Mouse (Mus musculus) midbrain, embryonic 15.5 days (tissue): ENCODE results near the gene Olfr5. TPM values are rescaled to one million over a fixed set of nuclear protein-coding genes. Genes with fewer than 3 reads are reported as not detected.
"Not testable (repeated sequence)": the region's sequence is repeated elsewhere in the genome, so short reads cannot be mapped to it uniquely, and the experiment has no call there.

Source experiments
- ATAC-seq: fragments of 200-750 bp; cut with Nextera tagmentation; replicated peaks from 2 replicates; pipeline ENCODE4 v1.8.0; 2017; ENCODE audit warnings: moderate TSS enrichment
- H3K27ac ChIP-seq: fragments of 300-500 bp; sonication (generic); 2 replicates; pipeline ENCODE4 v1.5.1; 2015; ENCODE audit warnings: mild to moderate bottlenecking, inconsistent platforms
- H3K27me3 ChIP-seq: fragments of 300-500 bp; sonication (generic); replicated peaks from 2 replicates; pipeline ENCODE4 v1.6.1; 2015; ENCODE audit warnings: inconsistent platforms
- H3K36me3 ChIP-seq: fragments of 300-500 bp; sonication (generic); replicated peaks from 2 replicates; pipeline ENCODE4 v1.6.1; 2015; ENCODE audit warnings: inconsistent platforms
- H3K4me1 ChIP-seq: fragments of 300-500 bp; sonication (generic); 2 replicates; pipeline ENCODE4 v1.6.1; 2015; ENCODE audit warnings: inconsistent platforms
- H3K4me2 ChIP-seq: fragments of 300-500 bp; sonication (generic); 2 replicates; pipeline ENCODE4 v1.6.1; 2015; ENCODE audit warnings: inconsistent platforms, mild to moderate bottlenecking, moderate library complexity
- H3K4me3 ChIP-seq: fragments of 300-500 bp; sonication (generic); 2 replicates; pipeline ENCODE4 v1.5.1; 2015; ENCODE audit warnings: mild to moderate bottlenecking, inconsistent platforms
- H3K9ac ChIP-seq: fragments of 300-500 bp; sonication (generic); 2 replicates; pipeline ENCODE4 v1.6.1; 2015; ENCODE audit warnings: mild to moderate bottlenecking, inconsistent platforms
- H3K9me3 ChIP-seq: fragments of 300-500 bp; sonication (generic); 2 replicates; pipeline ENCODE4 v1.6.1; 2016; ENCODE audit warnings: inconsistent platforms
- WGBS: fragments of 180-500 bp; shearing (Covaris S2); methylation state at CpG from one replicate; pipeline ENCODE4 v1.1.7; 2015; ENCODE audit warnings: mixed read lengths; 5-methylcytosine and 5-hydroxymethylcytosine counted together
- polyA plus RNA-seq: library from polyadenylated mRNA; unstranded; fragments of >200 nt; fragmentation: Nextera tagmentation; extraction: Ambion mirVana; gene quantifications from 2 replicates; pipeline ENCODE4 v1.2.1, GENCODE M21; 2015

Olfr5 gene
- polyA plus RNA-seq: not detected in 2 replicates

DNA sequence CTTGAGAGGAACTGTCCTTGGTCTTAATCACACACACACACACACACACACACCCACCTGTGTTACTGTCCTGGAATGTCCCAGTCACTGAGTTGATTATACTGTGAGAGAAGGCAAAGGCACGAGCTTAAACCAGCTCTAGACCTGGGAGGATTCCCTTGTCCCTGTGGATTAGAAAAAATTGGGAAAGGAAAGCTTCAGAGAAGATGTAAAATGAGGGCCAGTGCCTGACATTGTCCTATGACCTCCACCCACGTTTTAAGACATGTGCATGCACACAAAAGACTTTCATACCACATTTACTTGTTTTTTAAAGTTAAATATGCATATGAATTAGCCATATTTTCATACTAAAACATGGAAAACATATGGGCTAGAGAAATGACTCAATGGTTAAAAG, at the start of gene Olfr5:
Gene Olfr5 (minus strand): TSS at position 101 of the 400 bp plus-strand sequence.
- no peaks in the 10 kb centered on the region for H3K27me3 ChIP-seq
- no peak for ATAC-seq
- no peak within 1 kb of the TSS for H3K27ac ChIP-seq
- WGBS: 36% methylated on average over 2 of the region's 2 CpGs
- H3K9ac ChIP-seq: no peak within 1 kb of the TSS
- H3K4me2 ChIP-seq: no peak within 1 kb of the TSS
- H3K4me3 ChIP-seq: no peak within 1 kb of the TSS
- H3K9me3 ChIP-seq: no peaks in the 10 kb centered on the region
- H3K4me1 ChIP-seq: no peaks in the 10 kb centered on the region
- H3K36me3 ChIP-seq: no peaks in the 10 kb centered on the region

DNA sequence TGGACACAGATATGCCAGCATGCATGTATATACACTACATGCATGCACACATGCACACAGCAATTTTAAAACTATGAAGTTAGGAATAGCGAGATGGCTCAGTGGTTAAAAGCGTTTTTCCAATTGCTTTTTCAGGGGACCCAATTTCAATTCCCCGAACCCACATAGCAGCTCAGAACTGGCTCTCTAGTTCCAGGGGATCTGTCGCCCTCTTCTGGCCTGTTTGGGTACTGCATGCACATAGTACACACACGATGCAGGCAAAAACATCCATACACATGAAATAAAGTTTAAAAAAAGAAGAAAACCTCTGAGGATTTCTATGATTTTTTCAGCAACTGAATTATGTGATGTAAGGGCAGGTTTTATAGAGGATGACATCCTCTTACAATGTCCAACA, 39.4 kb upstream of the Olfr5 start:
- no peaks in the 10 kb centered on the region for H3K36me3 ChIP-seq
- ATAC-seq: no peak
- WGBS: 66% methylated on average over 5 of the region's 5 CpGs

DNA sequence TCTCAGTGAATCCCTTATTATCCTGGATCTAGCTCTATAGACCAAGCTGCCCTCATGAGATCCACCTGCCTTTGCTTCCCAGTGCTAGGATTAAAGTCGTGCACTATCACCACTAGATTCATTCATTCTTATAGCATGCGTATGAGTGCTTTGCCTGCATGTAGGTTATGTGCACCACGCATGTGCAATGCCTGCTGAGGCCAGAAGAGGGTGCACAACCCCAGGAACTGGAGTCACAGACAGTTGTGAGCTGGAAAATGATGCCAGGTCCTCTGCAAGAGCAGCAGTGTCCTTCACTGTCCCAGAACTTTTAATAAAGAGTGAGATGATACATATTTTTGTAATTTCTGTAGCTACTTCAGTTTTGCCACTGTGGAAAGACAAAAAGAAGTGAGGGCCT, 38.3 kb upstream of the Olfr5 start:
- H3K9ac ChIP-seq: no peak overlapping the region
- ATAC-seq: no peak
- no peaks in the 10 kb centered on the region for H3K4me1 ChIP-seq
- 64% methylated on average over 3 of the region's 3 CpGs for WGBS
- no peak overlapping the region for H3K27ac ChIP-seq
- H3K9me3 ChIP-seq: no peaks in the 10 kb centered on the region
- H3K27me3 ChIP-seq: no peaks in the 10 kb centered on the region
- no peaks in the 10 kb centered on the region for H3K36me3 ChIP-seq
- no peak overlapping the region for H3K4me2 ChIP-seq
- H3K4me3 ChIP-seq: no peak overlapping the region

More for the DNA sequence above, 39.4 kb upstream of the Olfr5 start:
- Histone ChIP-seq H3K4me1 (no peaks in the 10 kb centered on the region), H3K27ac (no peak overlapping the region), H3K9me3 (no peaks in the 10 kb centered on the region), H3K4me3 (no peak overlapping the region), H3K9ac (no peak overlapping the region), H3K4me2 (no peak overlapping the region), H3K27me3 (no peaks in the 10 kb centered on the region)

DNA sequence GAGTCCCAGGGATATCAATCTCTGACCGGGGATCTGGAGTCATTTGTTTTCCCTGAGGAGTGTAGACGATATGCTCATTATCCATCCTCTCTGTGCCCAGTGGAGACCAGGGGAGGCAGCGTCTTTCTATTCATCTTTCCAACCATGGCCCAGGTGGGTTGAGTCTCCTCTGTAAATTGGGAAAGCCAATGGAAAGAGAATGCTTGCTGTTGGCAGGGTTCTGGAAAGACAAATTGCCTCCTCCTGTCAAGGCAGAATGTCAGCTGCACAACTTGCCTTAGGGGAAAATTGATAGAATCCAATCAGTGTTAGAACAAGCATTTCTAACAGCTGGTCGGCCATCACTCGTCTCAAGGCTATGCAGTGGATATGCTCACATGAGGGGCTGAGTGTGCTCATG, 36.1 kb upstream of the Olfr5 start, which contains the start of gene Olfr1349:
Gene Olfr1349 (minus strand): TSS at position 101 of the 400 bp plus-strand sequence.
- 79% methylated on average over 5 of the region's 5 CpGs for WGBS
- Histone ChIP-seq H3K27ac (no peak within 1 kb of the TSS), H3K9ac (no peak within 1 kb of the TSS), H3K4me1 (no peaks in the 10 kb centered on the region), H3K27me3 (no peaks in the 10 kb centered on the region), H3K4me2 (no peak within 1 kb of the TSS), H3K4me3 (no peak within 1 kb of the TSS), H3K36me3 (no peaks in the 10 kb centered on the region), H3K9me3 (no peaks in the 10 kb centered on the region)
- no peak for ATAC-seq

DNA sequence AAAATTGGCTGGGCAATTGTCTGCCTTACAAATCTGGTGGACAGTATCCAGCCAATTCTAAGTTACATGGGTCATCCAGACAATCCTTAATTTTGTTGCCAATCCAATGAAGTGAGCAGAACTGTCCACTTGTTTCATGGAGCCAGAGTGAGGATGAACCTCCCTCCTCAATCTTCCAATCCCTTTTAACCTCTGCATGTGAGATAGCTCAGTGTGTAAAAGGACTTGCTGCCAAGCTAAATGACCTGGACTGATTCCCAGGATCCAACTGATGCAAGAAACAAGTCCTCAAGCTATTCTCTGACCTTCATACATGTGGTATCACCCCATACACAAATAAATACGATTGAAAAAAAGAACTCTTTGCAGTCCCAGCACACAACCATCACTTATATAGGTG, 34.9 kb upstream of the Olfr5 start:
- no peak overlapping the region for H3K4me2 ChIP-seq
- H3K4me3 ChIP-seq: no peak overlapping the region
- no peaks in the 10 kb centered on the region for H3K36me3 ChIP-seq
- no peaks in the 10 kb centered on the region for H3K4me1 ChIP-seq
- WGBS: 28% methylated on average over 1 of the region's 1 CpGs
- no peaks in the 10 kb centered on the region for H3K27me3 ChIP-seq
- ATAC-seq: no peak
- no peak overlapping the region for H3K9ac ChIP-seq
- no peaks in the 10 kb centered on the region for H3K9me3 ChIP-seq
- H3K27ac ChIP-seq: no peak overlapping the region

DNA sequence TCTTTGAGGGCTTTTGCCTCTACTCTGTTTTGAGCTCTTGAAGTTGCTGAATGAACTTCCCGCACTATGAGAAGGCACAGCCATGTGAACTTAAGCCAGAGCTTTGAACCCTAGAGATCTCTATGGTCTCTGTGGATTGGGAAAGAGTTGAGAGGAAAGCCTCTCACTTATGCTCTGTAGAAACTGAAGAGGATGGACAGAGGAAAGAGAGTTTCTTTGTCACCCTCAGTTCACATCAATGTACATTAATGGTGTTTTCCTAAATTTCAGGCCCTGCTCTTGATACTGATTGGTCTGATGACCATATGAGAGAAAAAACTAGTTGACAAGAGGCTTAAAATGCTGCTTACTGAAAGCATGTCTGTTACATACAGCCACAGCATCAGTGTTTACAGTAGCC, 21.9 kb upstream of the Olfr5 start, which contains the start of gene Olfr1348:
Gene Olfr1348 (minus strand): TSS at position 101 of the 400 bp plus-strand sequence.
- no peaks in the 10 kb centered on the region for H3K27me3 ChIP-seq
- WGBS: 92% methylated on average over 1 of the region's 1 CpGs
- no peak within 1 kb of the TSS for H3K4me3 ChIP-seq
- no peak within 1 kb of the TSS for H3K27ac ChIP-seq
- H3K4me2 ChIP-seq: no peak within 1 kb of the TSS
- H3K4me1 ChIP-seq: no peaks in the 10 kb centered on the region
- H3K36me3 ChIP-seq: no peaks in the 10 kb centered on the region
- H3K9me3 ChIP-seq: no peaks in the 10 kb centered on the region
- no peak within 1 kb of the TSS for H3K9ac ChIP-seq
- ATAC-seq: no peak

DNA sequence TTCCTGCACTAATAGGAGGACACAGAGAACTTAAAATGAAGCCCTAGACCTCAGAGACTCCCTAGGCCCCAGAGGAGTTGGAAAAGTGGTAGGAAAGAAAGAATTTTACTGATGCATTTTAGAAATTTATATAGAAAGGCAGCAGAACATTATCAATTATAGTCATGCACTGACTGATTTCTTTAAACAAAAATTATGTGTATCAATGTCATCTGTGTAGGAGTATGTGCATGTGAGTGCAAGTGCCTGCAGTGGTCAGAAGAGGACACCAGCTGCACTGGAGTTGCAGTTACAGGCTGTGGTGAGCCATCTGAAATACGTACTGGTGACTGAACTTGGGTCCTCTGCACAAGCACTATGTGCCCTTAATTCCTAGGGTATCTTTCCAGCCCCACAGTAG, 12.9 kb upstream of the Olfr5 start, which contains the start of gene Olfr1347:
Gene Olfr1347 (minus strand): TSS at position 101 of the 400 bp plus-strand sequence.
- 58% methylated on average over 1 of the region's 1 CpGs for WGBS
- no peak for ATAC-seq

DNA sequence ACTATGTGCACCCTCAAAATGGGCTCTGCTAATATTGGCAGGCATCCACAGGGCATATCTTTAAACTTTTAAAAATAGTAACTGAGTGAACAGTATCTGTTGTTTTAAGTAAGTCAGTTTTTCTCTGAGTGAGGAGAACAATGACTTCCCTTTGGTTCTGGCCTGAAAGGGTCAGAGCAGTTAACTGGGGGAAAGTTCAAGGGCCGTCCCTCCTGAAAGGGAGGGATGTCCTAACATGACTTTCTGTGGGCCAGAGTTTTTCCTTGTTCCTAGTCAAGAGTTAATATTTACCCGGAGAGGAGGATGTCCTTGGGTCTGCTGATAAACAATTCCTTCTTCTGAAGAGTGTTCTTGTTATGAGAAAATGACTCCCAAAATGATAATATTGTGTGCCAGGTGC, 9.1 kb downstream of the Olfr5 start:
- H3K4me2 ChIP-seq, H3K4me3 ChIP-seq, H3K4me1 ChIP-seq, H3K36me3 ChIP-seq, H3K27me3 ChIP-seq, H3K9ac ChIP-seq, H3K27ac ChIP-seq, H3K9me3 ChIP-seq, ATAC-seq: not testable (repeated sequence)
- 82% methylated on average over 2 of the region's 2 CpGs for WGBS

More for the DNA sequence above, 12.9 kb upstream of the Olfr5 start, which contains the start of gene Olfr1347:
- Histone ChIP-seq H3K4me3 (no peak within 1 kb of the TSS), H3K9me3 (no peaks in the 10 kb centered on the region; the same call in 1 of the 2 replicates), H3K4me2 (no peak within 1 kb of the TSS), H3K27ac (no peak within 1 kb of the TSS), H3K36me3 (no peaks in the 10 kb centered on the region), H3K27me3 (no peaks in the 10 kb centered on the region), H3K9ac (no peak within 1 kb of the TSS), H3K4me1 (no peaks in the 10 kb centered on the region)

DNA sequence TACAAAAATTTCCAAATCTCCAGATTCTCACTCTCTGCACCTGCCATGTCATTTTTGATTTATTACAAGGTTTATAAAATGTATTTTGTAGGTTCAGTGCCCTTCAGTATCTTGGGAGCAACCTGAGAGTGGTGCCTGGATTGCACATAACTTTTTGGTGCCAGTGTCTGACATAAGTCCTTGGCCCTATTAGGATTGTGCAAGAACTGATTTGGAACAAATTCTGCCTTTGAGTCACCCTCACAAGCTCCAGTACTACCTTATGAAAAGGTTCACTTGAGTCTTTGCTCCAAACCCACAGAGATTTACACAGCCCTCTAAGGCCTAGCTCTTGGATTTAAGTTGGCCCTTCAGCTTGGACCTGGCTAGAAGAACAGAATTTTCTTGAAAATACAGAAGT, 19.8 kb downstream of the Olfr5 start, which contains the start of gene Olfr1346:
Gene Olfr1346 (plus strand): TSS at position 151 of the 400 bp plus-strand sequence.
- H3K4me3 ChIP-seq: no peak within 1 kb of the TSS
- no peak within 1 kb of the TSS for H3K4me2 ChIP-seq
- H3K27ac ChIP-seq: no peak within 1 kb of the TSS
- no peaks in the 10 kb centered on the region for H3K36me3 ChIP-seq
- no peaks in the 10 kb centered on the region for H3K9me3 ChIP-seq
- H3K9ac ChIP-seq: no peak within 1 kb of the TSS
- H3K4me1 ChIP-seq: no peaks in the 10 kb centered on the region
- no peak for ATAC-seq
- no peaks in the 10 kb centered on the region for H3K27me3 ChIP-seq

DNA sequence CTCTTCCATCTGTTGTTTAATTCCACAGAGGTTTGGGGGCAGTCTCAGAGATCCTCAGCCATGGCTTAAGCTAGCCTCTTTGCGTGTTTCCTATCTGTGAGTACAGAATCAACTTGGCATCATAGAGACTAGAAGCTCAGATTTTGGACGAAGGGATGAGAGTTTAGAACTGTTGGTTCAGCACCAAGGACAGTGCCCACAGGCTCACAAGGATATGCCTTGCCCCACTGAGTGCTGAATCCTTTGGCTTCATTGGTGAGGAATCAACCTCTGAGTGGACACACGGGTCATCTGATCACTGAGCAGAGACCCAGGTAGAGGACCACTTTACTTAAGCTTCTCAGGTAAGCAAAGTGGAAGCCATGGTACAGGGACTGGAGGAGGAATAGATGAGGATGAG, 30.3 kb downstream of the Olfr5 start:
- 40% methylated on average over 3 of the region's 3 CpGs for WGBS
- Histone ChIP-seq H3K27ac (no peak overlapping the region), H3K9me3 (no peaks in the 10 kb centered on the region), H3K27me3 (no peaks in the 10 kb centered on the region), H3K4me3 (no peak overlapping the region), H3K9ac (no peak overlapping the region), H3K36me3 (no peaks in the 10 kb centered on the region), H3K4me1 (no peaks in the 10 kb centered on the region), H3K4me2 (no peak overlapping the region)
- no peak for ATAC-seq

DNA sequence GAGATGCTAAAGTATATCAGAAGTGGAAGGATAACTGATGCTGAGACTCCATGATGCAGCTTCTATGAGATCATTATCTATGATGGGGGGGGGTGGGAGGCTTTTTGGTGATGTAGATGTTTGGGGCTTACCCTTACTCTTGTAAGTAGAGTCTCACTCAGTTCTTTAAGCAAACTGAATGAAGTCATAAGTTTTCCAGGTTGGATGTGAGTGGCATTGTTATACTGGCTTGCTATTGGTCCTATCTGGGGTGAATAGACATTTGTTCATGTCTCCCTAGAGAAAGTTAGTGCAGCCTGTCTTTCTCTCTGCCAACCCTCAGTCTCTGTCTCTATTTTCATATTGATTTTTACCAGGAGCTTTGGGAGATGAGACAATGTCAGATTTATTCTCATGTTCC, 30.9 kb downstream of the Olfr5 start, which contains the start of gene Olfr1336:
Gene Olfr1336 (plus strand): TSS at position 301 of the 400 bp plus-strand sequence.
- Histone ChIP-seq H3K4me3 (no peak within 1 kb of the TSS), H3K36me3 (no peaks in the 10 kb centered on the region), H3K27me3 (no peaks in the 10 kb centered on the region), H3K27ac (no peak within 1 kb of the TSS), H3K4me2 (no peak within 1 kb of the TSS), H3K9me3 (no peaks in the 10 kb centered on the region), H3K9ac (no peak within 1 kb of the TSS), H3K4me1 (no peaks in the 10 kb centered on the region)
- no peak for ATAC-seq

DNA sequence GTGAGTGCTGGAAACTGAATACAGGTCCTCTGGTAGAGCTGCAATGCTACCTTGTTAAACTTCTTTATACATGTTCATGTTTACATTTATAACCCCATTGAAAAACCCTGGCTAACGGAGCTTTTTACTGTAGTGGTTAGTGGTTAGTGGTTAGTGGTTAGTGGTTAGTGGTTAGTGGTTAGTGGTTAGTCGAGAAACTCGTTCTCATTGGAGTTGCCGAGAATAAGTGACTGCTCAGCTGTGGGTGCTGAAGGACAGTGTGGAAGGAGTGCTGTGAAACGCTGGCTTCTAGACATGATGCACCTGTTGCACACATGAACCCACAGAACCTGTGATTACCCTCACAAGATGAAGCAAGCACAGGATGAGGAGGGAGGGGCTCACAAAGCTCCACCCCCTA, 39.0 kb downstream of the Olfr5 start:
- ATAC-seq: no peak
- Histone ChIP-seq H3K27ac (no peak overlapping the region), H3K4me3 (no peak overlapping the region), H3K27me3 (no peaks in the 10 kb centered on the region), H3K4me1 (no peaks in the 10 kb centered on the region), H3K9me3 (no peaks in the 10 kb centered on the region), H3K4me2 (no peak overlapping the region), H3K9ac (no peak overlapping the region), H3K36me3 (no peaks in the 10 kb centered on the region)
- 88% methylated on average over 5 of the region's 5 CpGs for WGBS

DNA sequence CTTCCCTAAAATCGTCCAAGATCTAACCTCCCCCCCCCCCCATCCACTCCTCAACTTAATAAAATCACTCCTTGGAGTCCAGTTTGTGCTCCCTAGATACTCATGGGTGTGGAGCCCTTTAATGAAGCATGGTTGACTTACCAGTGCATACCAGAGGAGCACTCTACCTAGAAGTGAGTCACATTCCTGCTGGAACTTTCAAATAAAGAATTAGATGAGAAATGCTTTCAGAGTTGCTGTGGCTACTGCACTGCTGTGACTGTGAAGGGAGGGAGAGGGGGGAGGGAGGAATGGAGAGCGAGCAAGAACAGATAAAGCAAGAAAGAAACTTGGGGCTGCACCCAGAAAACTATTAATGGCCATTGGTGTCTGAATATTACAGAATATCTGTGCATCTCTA, 45.6 kb downstream of the Olfr5 start:
- H3K9ac ChIP-seq: no peak overlapping the region
- H3K27me3 ChIP-seq: no peaks in the 10 kb centered on the region
- ATAC-seq: no peak
- no peaks in the 10 kb centered on the region for H3K4me1 ChIP-seq
- no peak overlapping the region for H3K4me3 ChIP-seq
- WGBS: 29% methylated on average over 2 of the region's 2 CpGs
- no peak overlapping the region for H3K27ac ChIP-seq
- H3K4me2 ChIP-seq: no peak overlapping the region
- no peaks in the 10 kb centered on the region for H3K9me3 ChIP-seq
- no peaks in the 10 kb centered on the region for H3K36me3 ChIP-seq
